Mouse (Mus musculus): ENCODE results near the gene Iqck. TPM values are rescaled to one million over a fixed set of nuclear protein-coding genes. Genes with fewer than 3 reads are reported as not detected.

Iqck gene
- under 1 TPM; 0.20 to 0.45 TPM for total RNA-seq (2021)
- long read RNA-seq, experiment 1: 0 reads
- long read RNA-seq, experiment 2, partial matches to known transcripts: 0 of 2 reads
- long read RNA-seq, experiment 2, other reads (novel, unspliced or antisense): 1 of 2 reads

DNA sequence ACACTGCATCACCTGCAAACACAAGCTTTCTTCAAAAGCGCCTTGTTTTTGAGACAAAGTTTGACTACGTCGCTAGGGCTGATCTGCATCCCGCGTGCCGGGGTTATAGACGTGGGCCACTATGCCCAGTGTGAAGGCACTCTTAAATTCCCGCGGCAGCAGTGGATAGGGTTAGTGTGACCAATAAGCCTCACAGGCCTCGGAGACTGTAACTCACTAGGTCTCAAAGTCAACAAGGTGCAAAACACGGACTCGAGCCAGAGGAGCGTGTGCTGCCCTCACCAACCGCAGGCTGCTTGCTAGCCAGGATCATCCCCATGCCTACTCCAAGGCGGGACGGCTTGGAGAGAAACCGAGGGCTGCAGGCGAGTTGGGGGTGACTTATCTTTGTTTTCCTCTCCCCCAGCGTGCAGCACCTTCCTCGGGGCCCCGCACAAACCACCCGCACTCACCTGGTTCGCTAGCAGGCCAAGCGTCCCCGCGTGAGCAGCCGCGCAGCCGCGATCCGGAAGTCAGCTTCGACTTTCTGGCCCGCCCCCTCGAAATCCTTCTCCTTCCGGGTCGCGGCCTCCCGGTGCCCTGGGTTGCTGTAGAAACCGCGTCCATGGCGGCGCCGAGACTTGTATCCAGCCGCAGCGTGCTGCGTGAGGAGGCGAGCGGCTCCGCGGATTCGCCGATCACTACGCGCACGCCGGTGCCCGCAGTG, at the start of gene Iqck:
Iqck (plus strand) TSS at position 582 of the 706 bp plus-strand sequence.
- intact Hi-C loops (cut with DNase I; ENCODE audit: low total_unique reads): loop anchor here (10.0 kb wide), 2 partner anchors 69 to 139 kb away; partner anchors contain the start of gene Gprc5b
- peak; percentile 93 for DNase-seq

DNA sequence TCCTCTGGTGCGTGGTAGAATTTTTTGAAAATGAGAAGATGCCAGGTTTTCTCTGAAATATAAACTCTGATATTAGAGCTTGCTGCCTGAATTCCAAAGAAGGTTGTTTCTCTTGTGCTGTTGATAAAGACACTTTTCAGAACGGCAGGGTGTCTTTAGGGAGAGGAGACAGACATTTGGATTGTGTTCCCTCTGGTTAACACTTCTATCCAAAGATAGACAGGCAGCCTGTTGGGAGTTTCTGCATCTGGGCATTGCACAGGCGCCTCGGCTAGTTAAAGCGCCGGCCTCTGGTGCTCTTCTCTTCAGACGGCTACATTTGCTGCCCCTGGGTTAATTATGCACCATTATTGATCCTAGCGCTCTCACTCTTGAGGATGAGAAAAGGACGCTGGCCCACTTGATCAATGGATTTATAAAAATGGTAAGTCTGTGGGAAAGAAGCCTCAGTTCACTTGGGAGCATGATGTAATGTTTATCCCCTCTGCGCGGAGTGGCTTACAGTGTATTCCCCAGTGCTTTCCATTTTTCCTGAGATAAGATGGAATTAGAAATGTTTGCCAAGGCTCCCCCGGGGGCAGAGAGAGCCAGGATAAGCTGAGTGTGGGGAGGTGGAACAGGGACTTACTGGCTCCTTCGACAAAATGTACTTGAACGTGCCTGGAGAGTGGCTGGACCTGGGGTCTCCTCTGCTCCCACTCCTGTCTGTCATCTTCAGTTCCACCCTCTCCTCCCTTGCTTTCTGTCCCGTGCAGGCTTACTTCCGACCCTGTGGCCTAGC, 48.7 kb upstream of the Iqck start:
- no peak for DNase-seq
- intact Hi-C loops (cut with DNase I; ENCODE audit: low total_unique reads): no loop called here

DNA sequence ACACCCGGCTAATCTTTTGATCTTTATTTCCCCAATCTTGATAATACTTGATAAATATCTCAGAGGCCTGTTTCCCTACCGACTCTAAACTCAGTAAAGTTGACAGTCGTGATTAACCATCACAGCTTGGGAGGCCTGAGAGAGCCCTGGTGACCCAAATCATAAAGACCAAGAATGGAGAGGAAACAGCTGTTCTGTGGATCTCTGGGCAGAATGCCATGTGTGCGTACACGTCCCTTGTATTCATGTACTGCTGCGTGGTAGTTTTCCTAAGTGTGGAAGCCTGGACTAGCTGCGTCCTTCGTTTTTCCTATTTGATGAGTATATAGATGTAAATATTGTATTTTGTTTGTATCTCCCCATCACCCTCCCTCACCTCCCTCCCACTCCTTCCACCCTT, 47.7 kb upstream of the Iqck start:
- intact Hi-C loops (cut with DNase I; ENCODE audit: low total_unique reads): no loop called here
- peak; percentile 28 for DNase-seq

DNA sequence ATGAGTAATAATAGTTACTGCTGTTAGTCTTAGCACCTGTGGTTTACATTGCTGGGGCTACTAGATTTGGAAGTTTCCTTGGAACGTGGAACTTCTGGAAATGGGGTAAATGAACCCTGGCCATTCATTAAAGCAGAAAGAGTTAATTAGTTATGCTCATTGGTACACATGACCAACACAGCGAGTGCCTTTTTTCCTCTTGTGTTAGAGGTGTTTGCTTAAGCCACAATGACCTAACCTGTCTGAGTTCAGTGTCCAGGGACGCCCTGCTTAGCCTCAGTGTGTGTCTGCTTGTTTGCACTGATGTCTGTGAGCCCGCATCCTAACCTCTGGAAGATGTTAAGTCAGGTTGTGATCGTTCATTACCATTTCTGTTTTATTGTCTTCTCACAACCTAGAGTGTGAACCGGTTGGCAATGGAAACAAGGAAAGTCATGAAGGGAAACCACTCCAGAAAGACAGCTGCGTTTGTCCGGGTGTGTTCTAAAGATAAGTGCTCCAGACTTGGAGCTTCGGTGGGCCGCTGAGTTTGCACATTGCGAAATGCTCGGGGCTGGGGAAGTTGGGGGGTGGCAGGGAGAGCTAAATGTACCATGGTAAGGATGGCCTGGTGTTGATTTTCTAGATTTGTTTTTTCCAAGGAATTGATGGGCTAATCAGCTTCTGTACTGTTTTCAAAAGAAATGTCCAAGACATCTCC, 44.0 kb upstream of the Iqck start:
- intact Hi-C loops (cut with DNase I; ENCODE audit: low total_unique reads): no loop called here
- no peak for DNase-seq

DNA sequence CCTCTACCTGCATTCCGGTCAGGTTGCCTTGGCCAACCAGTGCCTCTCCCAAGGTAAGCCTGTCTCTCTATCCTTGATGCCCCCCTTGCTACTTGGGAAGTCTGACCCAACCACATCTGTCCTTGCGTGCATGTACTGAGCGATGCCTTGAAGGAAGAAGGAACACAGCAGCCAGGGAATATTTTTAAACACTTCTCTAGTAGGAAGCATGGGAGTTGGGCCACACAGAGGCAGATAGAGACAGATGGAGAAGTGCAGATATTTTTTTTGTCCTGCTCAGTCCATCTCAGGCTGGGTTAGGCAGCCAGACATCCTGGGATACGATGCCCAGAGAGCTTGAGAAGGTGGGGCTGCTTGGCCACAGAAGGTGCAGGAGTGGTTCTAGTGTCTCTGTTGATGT, 42.0 kb upstream of the Iqck start:
- intact Hi-C loops (cut with DNase I; ENCODE audit: low total_unique reads): no loop called here

DNA sequence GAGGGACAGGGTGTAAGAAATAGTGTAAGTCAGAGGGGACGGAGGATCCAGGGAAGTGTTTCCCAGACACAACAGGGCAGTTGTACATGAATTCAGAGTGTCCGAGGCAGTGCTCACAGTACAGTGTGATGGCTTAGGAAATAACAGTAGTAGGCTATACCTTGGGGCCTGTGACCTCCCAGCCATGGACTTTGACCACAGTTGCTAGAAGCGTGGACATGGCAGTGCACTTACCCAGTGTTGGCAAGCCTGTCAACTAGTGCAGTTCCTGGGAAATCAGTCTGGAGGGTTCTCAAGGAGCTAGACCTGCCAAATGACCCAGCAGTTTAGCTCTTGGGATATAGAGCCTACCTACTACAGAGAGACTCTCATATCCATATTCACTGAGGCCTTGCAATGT, 39.3 kb upstream of the Iqck start:
- DNase-seq: no peak
- intact Hi-C loops (cut with DNase I; ENCODE audit: low total_unique reads): no loop called here

More for the DNA sequence above, 42.0 kb upstream of the Iqck start:
- DNase-seq: no peak

DNA sequence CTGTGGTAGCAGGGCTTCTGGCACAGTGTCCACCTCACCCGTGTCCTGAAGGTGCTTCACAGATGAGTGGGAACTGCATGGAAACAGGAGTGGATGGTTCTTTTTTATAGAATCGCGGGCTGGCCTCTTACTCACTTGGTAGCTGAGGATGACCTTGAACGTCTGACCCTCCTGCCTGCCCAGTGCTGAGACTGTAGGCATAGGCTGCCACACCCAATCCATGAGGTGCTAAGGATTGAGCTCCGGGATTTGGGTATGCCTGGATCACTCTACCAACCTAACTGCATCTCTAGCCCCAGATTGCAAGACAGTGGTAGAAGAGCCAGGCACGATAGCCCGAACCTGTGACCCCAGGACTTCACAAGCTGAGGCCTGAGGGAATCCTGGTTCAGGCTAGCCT, 37.8 kb upstream of the Iqck start:
- DNase-seq: no peak
- intact Hi-C loops (cut with DNase I; ENCODE audit: low total_unique reads): no loop called here

DNA sequence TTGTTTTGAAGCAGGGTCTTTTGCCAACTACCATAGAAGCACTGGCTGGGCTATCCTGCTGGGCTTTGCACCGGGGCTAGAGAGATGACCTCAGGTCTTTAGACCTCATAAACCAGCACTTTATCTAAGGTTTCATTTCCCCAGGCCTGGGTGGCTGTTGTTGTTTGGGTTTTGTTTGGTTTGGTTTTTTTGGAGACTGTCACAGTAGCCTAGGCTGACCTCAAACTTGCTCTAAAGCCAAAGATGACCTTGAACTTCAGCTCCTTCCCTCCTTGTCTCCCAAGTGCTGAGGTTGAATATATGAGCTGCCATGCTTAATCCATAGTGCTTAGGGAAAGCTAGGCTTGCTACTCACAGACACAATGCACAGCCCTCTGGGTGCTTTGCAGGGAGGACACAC, 35.9 kb upstream of the Iqck start:
- intact Hi-C loops (cut with DNase I; ENCODE audit: low total_unique reads): no loop called here
- no peak for DNase-seq

DNA sequence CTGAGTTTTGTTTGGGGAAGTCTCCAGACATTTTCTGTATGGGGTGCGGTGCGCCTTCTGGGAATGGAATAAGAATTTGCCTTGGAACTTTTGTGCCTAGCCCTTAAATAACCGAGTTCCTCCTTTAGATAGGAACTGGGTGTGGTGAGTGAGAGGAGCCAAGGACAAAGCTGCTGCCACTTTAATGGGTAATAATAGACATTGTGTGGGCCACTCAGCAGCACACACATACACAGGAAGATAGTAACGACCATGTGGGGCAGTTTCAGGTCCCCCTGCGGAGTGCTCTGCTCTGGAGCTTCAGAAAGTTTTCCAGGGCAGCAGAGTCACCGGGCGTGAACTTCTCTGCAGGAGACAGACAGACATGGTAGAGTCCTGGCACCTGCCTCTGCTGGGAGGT, 34.2 kb upstream of the Iqck start:
- no peak for DNase-seq
- intact Hi-C loops (cut with DNase I; ENCODE audit: low total_unique reads): no loop called here

DNA sequence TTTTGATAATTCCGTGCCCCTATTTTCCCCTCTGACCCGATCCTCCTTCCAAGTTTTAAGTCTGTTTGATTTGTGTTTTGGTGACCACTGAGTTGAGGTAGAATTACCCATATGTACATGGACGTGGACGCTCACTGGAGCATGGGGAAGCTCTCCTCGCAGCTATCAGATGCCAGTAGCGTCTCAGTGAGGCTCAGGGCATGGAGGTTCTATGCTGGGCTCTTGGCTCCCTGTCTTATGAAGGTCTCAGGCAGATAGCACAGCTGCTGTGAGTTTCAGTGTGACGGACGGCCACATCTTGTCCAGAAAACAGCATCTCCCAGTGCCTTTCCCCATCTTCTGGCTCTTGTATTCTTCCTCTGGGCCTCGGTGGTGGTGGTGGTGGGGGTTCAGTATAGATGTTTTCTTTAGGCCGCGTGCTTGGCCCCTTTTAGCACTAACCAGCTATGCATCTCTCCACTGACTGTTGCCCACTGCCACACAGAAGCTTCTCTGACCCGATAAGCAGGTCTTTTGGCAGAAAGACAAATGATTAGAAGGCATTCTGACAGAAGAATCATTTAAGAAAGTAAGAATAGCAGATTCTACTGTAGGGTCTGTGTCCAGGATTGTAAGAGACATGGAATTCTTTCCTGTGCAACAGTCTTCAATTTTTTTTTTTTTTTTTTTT, 33.5 kb upstream of the Iqck start:
- intact Hi-C loops (cut with DNase I; ENCODE audit: low total_unique reads): no loop called here
- no peak for DNase-seq

DNA sequence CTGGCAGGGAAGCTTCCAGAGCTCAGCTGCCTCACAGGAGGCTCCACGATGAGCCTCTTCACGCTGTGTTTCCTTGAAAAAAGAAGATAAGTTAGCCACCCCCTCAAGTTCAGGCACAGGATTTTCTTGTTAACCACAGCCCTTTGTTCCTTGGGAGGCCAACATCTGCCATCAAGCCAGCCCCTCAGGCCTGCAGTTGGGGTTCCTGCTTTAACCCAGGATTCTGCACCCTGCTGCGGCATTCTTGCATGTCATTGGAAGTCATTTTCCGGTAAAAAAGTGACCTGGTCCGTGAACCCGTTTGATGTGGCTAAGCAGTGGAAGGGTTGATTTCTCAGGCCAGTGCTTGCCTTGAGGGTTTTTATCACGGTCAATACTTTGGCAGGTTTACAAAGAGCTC, 31.1 kb upstream of the Iqck start:
- intact Hi-C loops (cut with DNase I; ENCODE audit: low total_unique reads): no loop called here
- no peak for DNase-seq

DNA sequence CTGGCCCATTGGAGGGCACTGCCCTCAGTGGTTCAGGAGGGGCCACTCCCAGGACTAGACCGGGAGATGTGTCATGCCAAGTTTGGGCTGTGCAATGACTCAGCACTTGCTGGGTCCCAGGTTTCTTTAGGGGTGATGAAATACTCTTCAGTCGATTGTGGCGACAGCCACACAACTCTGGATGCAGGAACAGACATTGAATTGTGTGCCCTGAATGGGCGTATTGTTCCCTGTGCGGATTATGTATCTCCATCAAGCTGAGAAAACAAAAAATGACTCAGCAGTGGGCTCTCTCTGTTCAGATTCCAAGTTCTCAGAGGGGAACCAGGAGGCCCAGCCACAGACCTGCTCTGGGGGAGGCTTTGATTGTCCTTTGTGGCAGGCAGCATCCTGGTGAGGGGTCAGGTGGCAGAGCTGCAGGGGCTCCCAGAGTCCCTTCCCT, 27.6 kb upstream of the Iqck start:
- intact Hi-C loops (cut with DNase I; ENCODE audit: low total_unique reads): no loop called here
- no peak for DNase-seq

DNA sequence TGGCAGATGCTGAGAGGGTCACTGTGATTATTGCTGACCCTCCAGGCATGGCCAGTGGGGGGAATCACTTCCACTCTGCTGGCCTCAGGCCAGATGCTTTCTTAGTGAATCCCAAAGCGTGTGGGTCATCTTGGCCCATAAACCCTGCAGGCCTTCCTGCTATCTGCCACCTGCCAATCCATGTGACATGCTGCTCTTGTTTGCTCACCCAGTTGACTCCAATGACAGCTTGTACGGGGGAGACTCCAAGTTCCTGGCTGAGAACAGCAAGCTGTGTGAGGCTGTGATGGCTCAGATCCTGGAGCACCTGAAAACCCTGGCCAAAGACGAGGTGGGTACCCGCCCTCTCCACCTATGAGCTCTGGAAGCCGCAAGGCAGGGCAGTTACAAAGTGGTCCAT, 17.7 kb upstream of the Iqck start:
- intact Hi-C loops (cut with DNase I; ENCODE audit: low total_unique reads): no loop called here
- no peak for DNase-seq

DNA sequence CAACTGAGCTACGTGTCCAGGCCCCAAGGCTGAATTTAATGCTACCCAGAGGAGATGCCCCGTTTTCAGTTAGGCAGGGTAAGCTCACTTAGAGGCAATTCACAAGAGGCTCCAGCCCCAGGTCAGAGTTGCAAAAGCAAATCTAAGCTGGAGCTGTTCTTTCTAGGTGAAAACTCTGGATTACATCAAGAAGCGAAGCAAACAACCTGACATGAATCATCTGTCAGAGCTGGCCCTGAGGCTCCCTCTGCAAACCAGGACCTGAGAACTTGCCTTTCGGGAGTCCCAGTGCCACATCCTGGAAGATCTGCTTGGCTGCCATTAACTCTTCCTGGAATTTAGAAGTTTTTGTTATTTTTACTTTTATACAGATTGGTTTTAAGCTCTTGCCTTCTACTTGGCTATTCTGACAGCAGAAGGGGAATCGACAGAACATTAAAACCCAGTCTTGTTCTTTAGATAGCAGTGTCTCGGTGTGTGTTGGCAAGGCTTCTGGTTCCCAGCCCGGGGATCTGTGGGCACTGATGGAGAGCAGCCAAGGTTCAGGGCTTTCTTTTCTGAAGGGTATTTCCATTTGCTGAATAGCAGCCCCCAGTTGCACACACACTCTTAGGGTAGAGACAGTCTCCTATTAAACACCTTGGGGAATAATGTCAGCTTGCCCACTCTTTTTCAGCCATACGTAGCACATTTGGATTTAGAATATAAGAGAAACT, 14.4 kb upstream of the Iqck start:
- no peak for DNase-seq
- intact Hi-C loops (cut with DNase I; ENCODE audit: low total_unique reads): loop anchor here (10.0 kb wide), 1 partner anchor 76 kb away; no protein-coding TSS in a partner anchor

DNA sequence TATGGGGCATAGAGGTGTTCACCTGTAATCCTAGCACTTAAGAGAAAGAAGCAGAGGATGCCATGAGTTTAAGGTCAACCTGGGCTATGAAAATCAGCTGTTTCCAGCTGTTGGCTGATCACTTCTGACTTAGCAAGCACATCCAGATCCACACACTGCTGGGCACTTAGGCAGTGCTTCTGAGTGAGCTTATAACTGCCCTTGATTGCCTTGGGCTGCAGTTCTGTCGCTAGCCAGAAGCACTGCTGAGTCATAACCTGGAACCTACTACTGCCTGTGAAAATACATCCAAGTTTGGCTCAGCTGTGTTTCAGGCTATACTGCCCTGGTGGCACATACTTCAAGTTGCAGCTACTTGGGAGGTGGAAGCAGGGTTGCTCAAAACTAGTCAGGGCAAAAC, 13.8 kb upstream of the Iqck start:
- DNase-seq: no peak
- intact Hi-C loops (cut with DNase I; ENCODE audit: low total_unique reads): loop anchor here (10.0 kb wide), 1 partner anchor 77 kb away; no protein-coding TSS in a partner anchor

DNA sequence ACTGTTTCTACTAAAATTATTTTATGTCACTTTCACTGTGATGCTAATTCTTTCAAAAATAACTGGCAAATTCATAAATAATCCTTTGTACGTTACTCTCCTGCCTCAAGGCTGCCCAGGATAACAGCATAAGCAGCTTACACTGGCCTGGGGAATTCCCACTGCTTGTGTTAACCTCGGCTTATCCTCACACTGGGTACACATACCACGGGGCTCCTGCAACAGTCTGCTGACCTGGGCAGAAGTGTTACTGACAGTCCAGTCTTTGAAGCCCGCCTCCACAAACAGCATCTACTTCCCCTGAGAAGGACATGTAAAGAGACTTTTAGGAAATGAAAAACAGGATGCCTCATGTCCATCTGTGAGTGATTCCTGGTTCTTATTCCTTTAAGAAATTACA, 12.6 kb upstream of the Iqck start:
- intact Hi-C loops (cut with DNase I; ENCODE audit: low total_unique reads): loop anchor here (10.0 kb wide), 1 partner anchor 78 kb away; no protein-coding TSS in a partner anchor

DNA sequence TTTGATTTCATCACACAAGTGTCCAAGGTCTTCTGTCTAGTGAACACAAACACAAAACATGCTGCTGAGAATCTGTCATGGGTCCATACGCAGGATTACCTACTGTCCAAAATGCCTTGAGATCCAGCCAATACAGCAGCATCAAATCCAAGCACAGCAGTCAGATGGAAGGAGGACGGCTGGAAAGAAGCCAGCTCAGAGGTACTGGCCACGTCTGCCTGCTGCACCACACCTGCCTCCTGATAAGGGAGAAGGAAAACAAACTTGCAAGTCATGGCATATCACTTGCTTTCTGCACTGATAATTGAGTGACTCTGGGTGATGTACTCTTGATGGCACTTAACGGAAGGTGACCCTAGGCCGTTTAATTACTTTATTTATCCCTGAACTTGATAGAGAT, 10.4 kb upstream of the Iqck start:
- DNase-seq: no peak
- intact Hi-C loops (cut with DNase I; ENCODE audit: low total_unique reads): loop anchor here (10.0 kb wide), 1 partner anchor 80 kb away; no protein-coding TSS in a partner anchor

More for the DNA sequence above, 12.6 kb upstream of the Iqck start:
- no peak for DNase-seq

DNA sequence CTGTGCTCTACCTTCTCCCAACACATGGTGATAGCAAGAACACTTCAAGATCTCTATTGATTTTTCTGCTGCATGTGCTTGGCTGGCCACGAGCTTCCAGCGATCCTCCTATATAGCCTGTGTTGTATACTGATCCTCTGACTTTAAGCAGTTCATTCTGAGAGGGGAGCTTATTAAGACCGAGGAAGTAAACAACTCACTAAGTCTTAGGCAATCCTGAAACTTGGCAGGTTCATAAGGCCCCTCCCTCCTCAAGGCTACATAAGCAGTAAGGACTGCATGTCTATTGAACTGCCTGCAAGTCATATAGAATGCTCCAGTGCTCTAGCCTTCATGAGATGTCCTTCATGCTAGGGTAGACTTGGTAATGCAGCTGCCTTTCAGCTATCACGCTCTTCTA, 9.2 kb upstream of the Iqck start:
- intact Hi-C loops (cut with DNase I; ENCODE audit: low total_unique reads): loop anchor here (10.0 kb wide), 1 partner anchor 82 kb away; no protein-coding TSS in a partner anchor
- DNase-seq: no peak

DNA sequence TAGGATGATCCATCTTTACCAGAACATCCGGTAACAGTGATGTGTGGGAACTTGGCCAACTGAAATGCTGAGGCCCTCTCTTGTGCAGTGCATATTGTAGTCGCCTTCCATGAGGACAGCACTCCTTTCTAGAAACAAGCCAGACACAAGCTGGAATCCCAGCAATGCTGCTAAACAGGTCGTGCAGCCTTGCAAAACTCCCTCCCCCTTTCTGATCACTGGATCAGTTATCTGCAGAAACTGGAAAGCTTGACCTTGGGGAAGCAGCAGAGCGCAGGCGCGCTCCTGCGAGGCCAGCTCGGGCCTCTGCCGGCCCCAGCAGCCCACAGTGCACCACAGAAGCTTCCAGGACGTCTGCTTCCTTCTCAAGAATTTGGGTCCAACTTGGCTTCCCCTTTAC, 6.8 kb upstream of the Iqck start:
- no peak for DNase-seq
- intact Hi-C loops (cut with DNase I; ENCODE audit: low total_unique reads): loop anchor here (10.0 kb wide), 1 partner anchor 84 kb away; no protein-coding TSS in a partner anchor
